Mouse (Mus musculus): ENCODE measurements around the gene Cpped1.

Gene Cpped1

DNA sequence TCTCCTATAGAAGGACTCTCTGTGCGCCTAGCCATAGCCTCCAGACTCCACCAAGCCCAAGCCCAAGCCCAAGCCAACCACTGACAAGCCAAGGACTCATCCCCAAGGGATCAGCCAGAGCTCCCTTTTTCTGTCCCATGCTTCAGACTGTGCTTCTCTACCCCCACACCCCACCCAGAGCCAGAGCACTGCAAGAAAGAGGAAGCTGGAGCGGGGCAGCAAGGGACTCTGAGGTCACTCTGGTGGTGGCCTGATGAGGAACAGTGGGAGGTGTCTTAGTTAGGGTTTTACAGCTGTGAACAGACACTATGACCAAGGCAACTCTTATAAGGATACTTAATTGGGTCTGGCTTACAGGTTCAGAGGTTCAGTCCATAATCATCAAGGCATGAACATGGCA is 65.8 kb downstream of the Cpped1 start:
- no peak for DNase-seq

DNA sequence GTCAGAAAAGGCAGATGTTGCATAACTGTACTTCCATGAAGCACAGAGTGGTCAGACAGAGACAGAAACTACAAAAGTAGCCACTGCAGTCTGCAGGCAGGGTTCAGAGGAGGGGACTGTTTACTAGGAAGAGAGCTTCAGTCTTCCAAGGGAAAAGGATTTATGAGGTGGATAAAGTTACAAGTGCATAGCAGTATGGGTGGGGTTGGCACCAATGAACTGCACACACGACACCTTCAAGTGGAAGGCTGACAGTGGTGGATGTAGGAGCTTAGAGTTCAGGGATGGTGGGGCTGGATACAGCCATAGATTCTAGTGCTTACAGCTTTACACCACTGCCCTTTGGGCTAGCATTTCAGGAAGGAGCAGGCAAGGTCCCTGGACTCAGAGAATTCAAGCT is 75.8 kb downstream of the Cpped1 start:
- DNase-seq = no peak

DNA sequence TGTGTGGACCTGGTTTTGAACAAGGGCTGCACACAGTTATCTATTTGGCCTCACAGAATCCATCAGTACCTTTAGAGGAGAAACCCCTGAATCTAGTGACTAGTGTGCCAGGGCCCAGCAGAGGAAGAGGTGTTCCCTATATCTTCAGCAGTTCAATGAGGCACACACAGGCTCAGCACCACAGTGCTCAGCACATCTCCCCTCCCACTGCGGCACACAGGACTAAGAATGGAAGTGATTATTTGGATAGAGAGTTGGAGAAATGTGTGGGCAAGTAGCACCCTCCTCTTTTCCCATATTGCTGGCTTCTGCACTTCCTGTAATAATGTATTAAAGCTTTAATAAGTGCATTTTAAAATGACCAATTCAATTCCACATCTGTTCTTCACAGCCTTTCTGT is 80.4 kb downstream of the Cpped1 start:
- no peak for DNase-seq

GRCm38 (mm10) chr16:11824833-11825232 is 84.4 kb downstream of the Cpped1 start:
- DNase-seq = no peak

DNA sequence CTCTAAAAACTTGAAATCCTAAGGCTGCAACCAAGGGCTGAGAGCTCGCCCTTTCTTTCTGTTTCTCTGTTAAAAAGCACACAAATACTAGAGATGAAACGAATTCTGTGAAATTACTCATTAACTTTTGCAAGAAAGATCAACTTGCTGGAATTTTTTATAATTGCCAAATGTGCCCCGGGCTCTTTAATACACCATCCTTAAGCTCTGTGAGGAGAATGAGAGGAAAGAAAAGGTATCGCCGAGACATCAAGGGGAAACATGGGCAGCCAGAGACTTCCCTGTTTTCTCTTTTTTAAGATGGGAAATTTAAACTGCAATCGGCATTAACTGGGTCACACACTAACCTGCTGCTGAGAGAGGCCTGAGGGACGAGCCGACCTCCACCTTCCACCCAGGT is 84.9 kb downstream of the Cpped1 start:
- no peak for DNase-seq

GRCm38 (mm10) chr16:11820791-11821190 is 88.5 kb downstream of the Cpped1 start:
- no peak for DNase-seq

DNA sequence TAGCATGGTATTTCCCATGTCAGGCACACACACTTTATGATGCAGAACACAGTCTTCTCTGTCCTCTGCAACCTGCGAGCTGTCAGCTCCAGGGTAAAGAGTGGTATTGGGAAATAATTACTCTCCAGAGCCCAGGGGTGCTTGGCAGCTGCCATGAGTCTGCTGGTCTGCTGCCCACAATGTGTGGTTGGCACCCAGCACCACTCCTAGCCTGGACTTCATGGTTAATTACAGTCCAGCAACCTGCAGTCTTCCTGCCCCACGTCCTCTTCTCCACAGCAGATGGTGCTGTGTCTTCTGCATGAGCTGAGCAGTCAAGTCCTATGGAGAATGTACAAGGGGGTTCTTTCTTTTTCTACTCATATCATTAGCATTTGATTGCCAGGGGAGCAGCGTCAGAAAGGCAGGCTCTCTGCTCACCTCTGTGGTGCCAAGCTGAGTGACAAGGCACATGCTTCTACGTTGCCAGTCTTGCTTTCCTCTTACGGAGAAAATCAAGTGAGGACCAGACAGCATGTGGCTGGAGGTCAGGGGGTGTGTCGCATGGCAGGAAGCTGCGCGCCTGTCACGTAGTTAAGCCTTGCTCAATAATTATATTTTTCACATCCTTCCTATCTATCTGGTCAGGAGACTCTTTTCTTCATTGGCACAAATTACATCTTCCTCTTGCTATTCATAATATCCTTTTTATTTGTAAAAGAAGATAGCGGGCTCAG is 94.2 kb downstream of the Cpped1 start:
- DNase-seq = peak; percentile 84 to 89

GRCm38 (mm10) chr16:11812119-11812518 is 97.1 kb downstream of the Cpped1 start:
- DNase-seq = peak; percentile 23 to 31

DNA sequence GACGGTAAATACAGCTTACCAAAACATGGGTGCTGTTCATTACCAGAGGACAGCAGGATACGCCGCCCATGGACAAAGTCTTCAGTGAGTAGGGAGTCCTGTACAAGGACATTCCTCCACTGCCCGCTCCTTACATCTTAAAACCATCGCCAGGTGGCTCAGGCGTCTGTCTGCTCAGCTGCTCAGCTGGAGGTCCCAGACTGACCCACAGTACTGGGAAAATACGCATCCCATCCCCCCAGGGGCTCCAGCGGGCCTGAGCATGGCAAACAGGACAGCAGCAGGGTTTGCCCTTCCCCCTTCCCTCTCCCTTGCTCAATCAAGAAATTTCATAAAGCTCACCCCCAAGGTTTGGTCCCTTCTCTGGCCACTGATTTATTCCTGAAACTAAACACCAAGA is 99.6 kb downstream of the Cpped1 start:
- peak; percentile 34 to 39 for DNase-seq

- no peak for DNase-seq
Measured at GRCm38 (mm10) chr16:11801960-11802539, 107.2 kb downstream of the Cpped1 start.

DNA sequence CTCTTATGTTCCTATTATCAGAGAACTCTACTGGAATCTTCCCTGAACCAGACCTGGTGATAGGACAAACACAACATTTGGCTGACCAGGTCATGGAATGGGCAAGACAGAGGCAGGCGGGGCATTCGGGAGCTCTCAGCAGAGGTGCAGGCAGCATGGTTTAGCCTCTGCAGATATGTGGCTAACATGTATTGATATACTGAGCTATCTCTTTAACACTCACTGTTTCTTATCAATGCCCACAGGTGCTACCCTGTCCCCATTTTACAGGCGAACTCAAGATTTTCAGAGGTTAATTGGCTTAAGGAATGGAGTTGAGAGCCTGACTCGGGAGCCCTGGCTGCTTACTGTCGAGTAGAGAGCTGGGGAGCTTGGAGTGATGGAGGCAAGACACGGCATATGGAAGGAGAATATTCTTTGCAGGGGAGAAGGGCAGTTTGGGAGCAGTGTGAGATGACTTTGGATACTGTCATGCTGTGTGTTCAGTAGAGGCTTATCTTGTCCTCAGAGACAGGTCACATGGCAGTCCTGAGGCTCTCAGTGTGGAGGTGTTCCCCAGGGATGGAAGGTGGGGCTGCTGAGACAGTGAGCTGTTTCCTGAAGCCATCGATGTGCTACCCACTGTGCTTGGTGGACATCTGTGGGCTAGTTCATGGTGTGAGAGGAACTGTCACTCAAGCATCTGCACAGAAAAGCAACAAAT is 113.3 kb downstream of the Cpped1 start:
- no peak for DNase-seq

- DNase-seq = no peak
Measured at GRCm38 (mm10) chr16:11794628-11795027, 114.6 kb downstream of the Cpped1 start.

GRCm38 (mm10) chr16:11793391-11793790 is 115.9 kb downstream of the Cpped1 start:
- DNase-seq = peak in 1 of 2 experiments; percentile 26

GRCm38 (mm10) chr16:11790476-11790875 is 118.8 kb downstream of the Cpped1 start:
- no peak for DNase-seq

DNA sequence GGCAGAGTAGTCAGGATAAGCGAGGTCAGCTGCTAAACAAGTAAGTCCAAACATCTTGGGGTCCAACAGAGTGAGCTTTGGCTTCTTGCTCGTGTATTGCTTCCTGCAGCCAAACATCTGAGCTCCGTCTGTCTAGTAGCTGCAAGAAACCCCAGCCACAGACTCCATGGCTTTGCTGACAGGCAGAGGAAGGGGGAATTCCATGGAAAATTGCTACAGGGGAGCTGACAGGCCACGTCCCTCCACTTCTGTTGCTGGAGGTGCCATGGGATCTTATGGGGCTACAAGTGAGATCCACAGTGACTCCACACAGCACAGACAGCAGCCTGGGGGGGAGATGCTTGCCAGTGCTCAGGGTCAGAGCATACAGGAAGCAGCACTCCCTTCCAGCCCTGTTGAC is 123.4 kb downstream of the Cpped1 start:
- DNase-seq = no peak

DNA sequence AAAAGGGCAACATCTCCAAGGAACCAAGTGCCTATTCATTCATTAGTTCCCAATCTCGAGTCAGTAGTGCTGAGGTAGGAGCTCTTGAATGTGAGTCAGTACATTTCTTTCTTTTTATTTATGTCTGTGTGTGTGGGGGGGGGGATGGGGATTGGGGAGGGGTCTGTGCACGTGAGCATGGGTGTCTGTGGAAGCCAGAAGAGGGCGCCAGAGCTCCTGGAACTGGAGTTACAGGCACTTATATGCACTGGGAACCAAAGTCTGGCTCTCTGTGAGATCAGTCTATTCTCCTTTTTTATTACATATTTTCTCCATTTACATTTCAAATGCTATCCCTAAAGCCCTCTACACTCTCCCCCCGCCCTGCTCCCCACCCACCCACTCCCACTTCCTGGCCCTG is 124.9 kb downstream of the Cpped1 start:
- DNase-seq = no peak

DNA sequence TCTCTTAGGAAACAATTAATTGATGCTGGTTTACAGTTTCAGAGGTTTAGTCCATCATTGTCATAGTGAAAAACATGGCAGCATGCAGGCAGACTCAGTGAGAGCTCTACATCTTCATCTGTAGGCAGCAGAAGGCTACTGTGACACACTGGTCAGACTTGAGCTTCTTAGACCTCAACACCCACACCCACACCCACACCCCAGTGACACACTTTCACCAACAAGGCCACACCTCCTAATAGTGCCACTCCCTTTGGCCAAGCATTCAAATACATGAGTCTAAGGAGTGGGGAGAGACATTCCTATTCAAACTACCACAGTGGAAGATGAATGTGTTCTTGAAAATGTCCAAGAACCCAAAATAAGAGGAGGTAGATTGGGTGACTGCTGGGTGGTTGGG is 125.9 kb downstream of the Cpped1 start:
- no peak for DNase-seq

DNA sequence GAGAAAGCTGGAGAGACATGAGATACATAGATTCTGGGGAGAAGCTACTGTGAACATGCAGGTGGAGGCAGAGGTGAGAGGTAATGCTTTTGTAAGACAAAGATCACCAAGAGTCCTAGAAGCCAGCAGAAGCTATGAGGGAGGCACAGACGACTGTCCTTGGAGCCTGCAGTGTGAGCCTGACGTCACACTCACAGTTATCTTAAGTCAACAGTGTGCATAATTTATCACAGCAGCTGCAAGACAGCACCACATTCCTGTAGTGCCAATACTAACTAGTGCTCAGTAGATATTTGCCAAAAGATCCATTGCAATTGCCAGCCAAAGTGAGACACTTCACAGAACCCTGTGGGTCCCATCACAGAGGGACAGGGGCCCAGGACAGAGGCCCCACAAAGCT is 127.2 kb downstream of the Cpped1 start:
- no peak for DNase-seq

DNA sequence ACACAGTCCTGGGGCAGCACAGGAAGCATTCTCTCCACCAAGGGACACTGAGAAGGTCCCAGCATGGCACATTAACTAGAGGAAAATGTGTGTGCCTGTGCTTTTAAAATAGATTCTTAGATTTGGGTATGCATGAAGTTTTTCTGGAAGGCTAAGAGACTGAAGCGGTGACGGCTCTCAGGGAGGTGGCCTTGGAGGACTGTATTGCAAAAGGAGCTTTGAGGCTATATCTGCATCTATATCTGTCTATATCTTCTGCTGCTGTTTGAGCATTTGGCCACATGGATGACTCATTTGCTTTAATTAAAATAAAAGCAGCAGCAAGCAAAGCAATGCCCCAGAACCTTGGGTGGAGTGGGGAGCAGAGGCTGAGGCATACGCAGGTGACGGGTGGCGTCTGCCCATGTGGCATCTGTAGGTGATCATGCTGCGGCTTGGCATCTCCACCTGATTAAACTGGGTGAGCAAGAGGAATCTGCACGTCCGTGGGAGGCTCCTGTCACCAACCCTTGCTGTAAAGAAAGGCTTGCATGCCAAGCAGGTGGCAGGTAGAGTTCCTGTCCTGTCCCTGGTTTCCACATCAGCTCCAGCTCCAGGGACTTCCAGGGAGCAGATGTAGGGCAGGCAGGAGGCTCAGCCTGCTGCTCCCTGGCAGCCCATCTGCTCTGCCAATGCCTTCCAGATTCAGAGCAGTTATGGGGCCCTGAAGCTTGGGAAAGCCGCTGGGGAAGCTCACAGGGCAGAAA is 130.4 kb downstream of the Cpped1 start:
- peak; percentile 69 to 77 for DNase-seq

DNA sequence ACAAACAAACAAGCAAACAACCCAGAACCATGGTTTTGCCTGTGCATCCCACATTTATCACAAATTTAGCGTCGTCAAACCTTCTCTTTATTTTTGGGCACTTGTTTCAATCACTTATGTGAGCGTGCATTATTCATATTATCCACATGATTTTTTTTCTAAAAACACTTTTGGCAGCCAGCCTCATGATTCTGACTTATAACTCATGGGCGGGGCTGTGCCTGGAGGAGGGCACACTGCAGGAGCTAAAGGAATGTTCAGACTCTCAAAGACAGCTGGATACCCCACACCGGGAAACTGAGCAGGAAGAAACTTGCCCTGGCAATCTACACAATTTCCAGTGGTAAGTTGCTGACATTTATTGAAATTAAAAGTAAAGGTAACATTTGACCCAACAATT is 131.1 kb downstream of the Cpped1 start:
- DNase-seq = no peak

DNA sequence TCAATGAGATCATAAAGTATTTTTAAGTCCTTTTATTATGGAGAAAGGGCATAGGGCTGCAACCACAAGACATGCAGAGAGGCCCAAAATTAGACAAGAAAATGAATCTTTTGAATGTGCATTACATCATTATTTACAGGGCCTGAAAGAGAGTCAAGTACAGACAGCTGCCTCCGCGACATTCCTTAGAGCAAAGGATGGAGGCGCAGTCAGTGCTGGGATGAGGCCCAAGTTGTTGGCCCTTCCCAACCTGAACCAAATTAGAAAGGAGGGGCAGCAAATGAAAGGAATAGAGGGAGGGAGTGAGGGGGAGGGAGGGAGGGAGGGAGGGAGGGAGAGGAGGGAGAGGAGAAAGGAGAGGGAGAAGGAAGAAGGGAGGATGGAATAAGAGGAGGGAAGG is 132.7 kb downstream of the Cpped1 start:
- no peak for DNase-seq

- no peak for DNase-seq
Measured at GRCm38 (mm10) chr16:11774321-11774720, 134.9 kb downstream of the Cpped1 start.

DNA sequence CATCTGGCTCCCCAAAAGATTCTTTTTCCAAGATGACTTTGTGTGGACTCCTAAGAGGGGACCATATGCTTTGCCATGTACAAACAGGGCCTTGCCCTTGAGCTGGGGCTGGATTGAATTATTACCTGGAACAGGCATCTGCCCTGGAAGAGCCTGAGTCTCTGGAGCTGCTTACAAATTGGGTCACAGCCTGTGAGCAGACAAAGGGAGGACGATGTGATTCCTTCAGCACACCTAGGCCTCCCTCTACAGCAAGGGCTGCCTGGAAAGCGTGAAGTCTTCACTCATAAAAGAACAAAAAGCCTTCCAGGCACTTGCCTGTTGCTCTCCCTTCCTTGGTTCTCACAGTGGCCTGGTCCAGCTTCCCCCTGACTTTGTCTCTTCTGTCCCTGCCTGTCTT is 136.9 kb downstream of the Cpped1 start:
- peak in 1 of 2 experiments; percentile 35 for DNase-seq

- no peak for DNase-seq
Measured at GRCm38 (mm10) chr16:11757951-11758350, 151.3 kb downstream of the Cpped1 start.
